Mouse (Mus musculus): ENCODE results near the gene Whamm.

- no peak for TF ChIP-seq CTCF (IDR thresholded peaks at IDR 0.05; ENCODE audit: low read depth, low read length)
- no peak for TF ChIP-seq TAL1 (conservative IDR thresholded peaks at IDR 0.05; ENCODE audit: low read depth, low read length)
- TF ChIP-seq GATA1 (IDR thresholded peaks at IDR 0.05; ENCODE audit: borderline replicate concordance, low read length): no peak
- TF ChIP-seq POLR2AphosphoS5 (IDR thresholded peaks at IDR 0.05; ENCODE audit: insufficient replicate concordance, low read depth, low read length): no peak
Observed at GRCm38 (mm10) chr7:81623767-81624166, 52.7 kb downstream of the Whamm start.

Data from G1E (cell line).